Mouse (Mus musculus): ENCODE results near the gene Gm597.

Gene Gm597

GRCm38 (mm10) chr1:28780152-28780551, at the start of gene Gm597:
TSS of gene Gm597 (minus strand) at chr1:28780252.
- no peak for DNase-seq (ENCODE audit: low spot score)

- DNase-seq (ENCODE audit: low spot score), result no peak
Observed at GRCm38 (mm10) chr1:28807689-28808088, 27.6 kb upstream of the Gm597 start.

- no peak for DNase-seq (ENCODE audit: low spot score)
Observed at GRCm38 (mm10) chr1:28806618-28807017, 26.6 kb upstream of the Gm597 start.

GRCm38 (mm10) chr1:28800881-28801280, 20.8 kb upstream of the Gm597 start:
- no peak for DNase-seq (ENCODE audit: low spot score)

Measured in urinary bladder, postnatal 14 days (tissue).